Mouse (Mus musculus) cortical plate, adult 2 months (tissue): ENCODE measurements around the gene Clca4a. TPM values are rescaled to one million over a fixed set of nuclear protein-coding genes. Genes with fewer than 3 reads are reported as not detected.

Experiments used
- H3K27ac ChIP-seq: fragments of 200-500 bp; 2 replicates; pipeline ENCODE4 v1.5.1; 2012; ENCODE audit warnings: low read length, control low read depth, inconsistent platforms; ENCODE audit not compliant: insufficient read depth
- H3K4me1 ChIP-seq: fragments of 200-500 bp; 2 replicates; pipeline ENCODE4 v1.6.1; 2011; ENCODE audit warnings: low read length; ENCODE audit not compliant: control insufficient read depth, insufficient read depth
- H3K4me3 ChIP-seq: fragments of 200-500 bp; 2 replicates; pipeline ENCODE4 v1.5.1; 2011; ENCODE audit warnings: mild to moderate bottlenecking, low read length, control low read depth; ENCODE audit not compliant: insufficient read depth
- CTCF ChIP-seq: fragments of 200-500 bp; IDR thresholded peaks from 2 replicates; pipeline ENCODE4 v1.5.1; 2011; ENCODE audit warnings: mild to moderate bottlenecking, control low read depth, low read length; ENCODE audit not compliant: insufficient read depth; ENCODE audit errors: extremely low read depth
- POLR2A ChIP-seq: fragments of 200-500 bp; IDR thresholded peaks from 2 replicates; pipeline ENCODE4 v1.6.1; 2011; ENCODE audit warnings: mild to moderate bottlenecking, low read length, control low read depth; ENCODE audit not compliant: insufficient read depth; ENCODE audit errors: extremely low read depth
- polyA plus RNA-seq: library from polyadenylated mRNA; depleted of rRNA; stranded (reverse); fragments of >200 nt; gene quantifications from 2 replicates; pipeline ENCODE4 v1.2.3, GENCODE M21; 2012; rRNA removed

The Clca4a gene
- polyA plus RNA-seq = not detected in 2 replicates

DNA sequence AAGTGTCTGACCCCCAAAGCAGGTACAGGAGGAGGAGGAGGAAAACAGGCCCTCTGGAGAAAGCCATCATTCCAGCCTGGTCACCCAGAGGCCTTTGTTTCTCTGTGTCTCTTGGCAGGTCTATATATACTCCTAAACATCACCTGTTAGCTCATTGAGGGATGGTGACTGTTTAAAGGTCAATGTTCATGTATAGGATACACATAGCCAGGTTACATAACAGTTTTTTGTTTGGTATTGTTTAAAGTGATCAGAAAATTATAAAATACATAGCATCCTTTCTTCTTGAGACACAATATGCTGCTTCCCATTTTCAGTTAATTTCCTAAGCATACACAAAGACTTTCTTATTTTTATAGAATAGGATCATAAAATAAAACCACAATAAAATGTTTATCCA is at the start of gene Clca4a:
Gene Clca4a, minus strand, starts transcription at position 101 of the 400 bp plus-strand sequence.
- Histone ChIP-seq H3K27ac (no peak within 1 kb of the TSS), H3K4me3 (no peak within 1 kb of the TSS), H3K4me1 (no peaks in the 10 kb centered on the region)
- no peak for TF ChIP-seq POLR2A
- no peak for TF ChIP-seq CTCF

DNA sequence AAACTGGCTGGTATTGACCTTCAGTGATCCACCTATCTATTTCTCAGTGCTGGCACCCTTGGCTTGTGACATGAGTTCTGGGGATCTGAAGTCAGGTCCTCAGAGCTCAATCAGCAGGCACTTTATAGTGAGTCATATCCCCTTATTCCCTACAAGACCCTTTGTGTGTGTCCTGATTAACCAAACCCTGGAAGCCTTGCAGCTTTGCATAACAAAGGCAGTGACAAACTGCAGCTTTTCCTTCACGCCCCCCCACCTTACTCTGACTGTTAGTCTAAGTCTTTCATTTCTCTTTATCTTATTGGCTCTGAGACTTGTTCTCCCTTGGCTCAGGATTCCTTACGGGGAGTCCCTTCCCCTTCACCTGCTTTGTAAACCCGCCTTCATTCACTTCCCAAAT is 43.0 kb upstream of the Clca4a start:
- H3K4me1 ChIP-seq = no peaks in the 10 kb centered on the region
- no peak overlapping the region for H3K27ac ChIP-seq
- TF ChIP-seq CTCF (no peak), POLR2A (no peak)
- H3K4me3 ChIP-seq = no peak overlapping the region

DNA sequence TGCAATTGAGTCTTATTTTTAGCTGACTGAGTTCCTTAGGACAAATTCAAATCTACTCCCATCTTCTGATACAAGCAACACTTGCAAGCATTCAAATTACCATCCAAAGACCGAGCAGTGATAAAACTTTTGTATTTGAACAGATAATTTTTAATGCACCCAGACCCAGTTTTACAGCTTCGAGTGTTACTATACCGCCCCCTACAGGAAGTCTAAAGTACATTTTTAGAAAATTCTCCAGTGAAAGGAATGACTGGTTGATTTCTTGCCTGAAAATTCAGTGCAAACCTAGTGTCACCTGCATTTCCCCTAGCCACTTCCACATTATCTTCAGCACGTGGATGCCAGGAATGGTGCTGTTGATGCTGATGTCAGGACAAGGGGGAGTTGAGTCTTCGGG is 29.6 kb upstream of the Clca4a start:
- H3K27ac ChIP-seq = no peak overlapping the region
- H3K4me3 ChIP-seq = no peak overlapping the region
- no peaks in the 10 kb centered on the region for H3K4me1 ChIP-seq
- TF ChIP-seq POLR2A (no peak), CTCF (no peak)

DNA sequence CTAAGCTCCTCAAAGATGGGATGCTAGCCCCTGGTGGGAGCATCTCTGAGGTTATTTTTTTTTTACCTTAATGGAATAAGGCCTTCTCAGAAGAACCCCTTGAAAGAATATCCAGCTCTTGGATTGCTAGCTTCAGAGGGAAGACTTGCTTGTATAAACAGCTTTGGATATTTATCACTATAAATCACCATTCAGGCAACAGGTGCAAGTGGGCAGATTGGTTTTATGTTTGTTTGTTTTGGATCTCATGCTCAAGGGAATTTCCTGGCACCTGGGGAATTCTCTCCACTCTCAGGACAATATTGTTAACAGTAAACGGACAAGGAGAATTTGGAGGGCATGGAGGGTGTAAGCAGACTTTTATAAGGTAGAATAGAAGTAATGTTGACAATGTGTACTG is 26.1 kb upstream of the Clca4a start:
- TF ChIP-seq POLR2A = no peak
- no peak for TF ChIP-seq CTCF
- no peak overlapping the region for H3K27ac ChIP-seq
- no peaks in the 10 kb centered on the region for H3K4me1 ChIP-seq
- no peak overlapping the region for H3K4me3 ChIP-seq

DNA sequence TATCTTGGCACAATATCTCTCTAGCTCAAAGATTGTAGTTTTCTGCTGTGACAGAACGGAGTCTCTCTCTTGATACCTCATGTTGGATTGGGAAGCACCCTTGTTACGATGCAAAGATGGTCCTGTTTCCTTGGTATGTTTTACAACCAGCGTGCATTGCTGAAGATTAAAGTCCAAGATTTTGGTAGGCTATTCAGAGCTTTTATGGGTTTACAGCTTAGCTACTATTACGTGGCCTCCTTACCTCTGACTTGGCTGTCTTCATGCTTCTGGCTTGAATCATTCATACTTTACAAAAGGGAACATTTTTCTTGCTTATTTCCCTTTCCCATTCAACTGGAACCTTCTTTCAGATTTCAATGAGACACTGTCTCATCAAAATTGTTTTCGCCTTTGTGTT is 18.2 kb upstream of the Clca4a start:
- no peak for TF ChIP-seq CTCF
- no peak for TF ChIP-seq POLR2A
- no peak overlapping the region for H3K27ac ChIP-seq
- no peaks in the 10 kb centered on the region for H3K4me1 ChIP-seq
- no peak overlapping the region for H3K4me3 ChIP-seq

DNA sequence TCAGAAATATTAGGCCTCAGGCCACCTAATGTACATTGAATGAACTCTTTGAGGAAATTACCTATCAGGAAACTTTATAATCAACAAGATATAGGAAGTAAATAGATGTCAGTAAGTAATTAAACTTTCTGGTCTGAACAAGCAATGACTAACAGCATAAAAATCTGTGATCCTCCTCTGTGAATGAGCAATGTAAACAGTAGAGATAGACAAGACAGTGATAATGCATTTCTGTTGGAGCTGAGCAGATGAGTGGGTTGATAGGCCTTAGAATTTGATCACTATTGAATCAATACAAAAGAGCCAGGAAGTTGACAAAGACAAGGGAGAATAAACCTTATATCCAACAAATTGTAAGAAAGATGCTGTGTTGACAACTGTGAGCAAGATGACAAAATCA is 17.8 kb upstream of the Clca4a start:
- no peak overlapping the region for H3K27ac ChIP-seq
- TF ChIP-seq POLR2A (no peak), CTCF (no peak)
- no peaks in the 10 kb centered on the region for H3K4me1 ChIP-seq
- no peak overlapping the region for H3K4me3 ChIP-seq

DNA sequence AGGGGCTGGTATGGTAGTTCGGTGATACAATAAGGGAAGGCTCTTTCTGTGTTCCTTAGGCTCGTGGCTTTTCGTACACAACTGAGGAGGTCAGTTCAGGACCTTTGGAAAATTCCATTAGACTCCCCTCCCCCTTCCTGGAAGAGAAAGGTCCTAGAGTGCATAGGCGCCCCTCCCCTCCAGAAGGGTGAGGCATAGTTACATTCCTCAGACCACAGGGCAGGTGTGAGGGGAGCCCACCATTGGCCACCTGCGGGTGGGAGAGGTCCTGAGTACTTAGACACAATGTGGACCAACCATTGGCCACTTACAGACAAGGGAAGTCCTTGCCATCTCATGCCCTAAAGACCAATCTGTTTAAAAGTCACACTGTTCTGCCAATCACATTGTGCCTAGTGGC is 11.0 kb upstream of the Clca4a start:
- TF ChIP-seq CTCF (no peak), POLR2A (no peak)
- Histone ChIP-seq H3K27ac (no peak overlapping the region), H3K4me1 (no peaks in the 10 kb centered on the region), H3K4me3 (no peak overlapping the region)

DNA sequence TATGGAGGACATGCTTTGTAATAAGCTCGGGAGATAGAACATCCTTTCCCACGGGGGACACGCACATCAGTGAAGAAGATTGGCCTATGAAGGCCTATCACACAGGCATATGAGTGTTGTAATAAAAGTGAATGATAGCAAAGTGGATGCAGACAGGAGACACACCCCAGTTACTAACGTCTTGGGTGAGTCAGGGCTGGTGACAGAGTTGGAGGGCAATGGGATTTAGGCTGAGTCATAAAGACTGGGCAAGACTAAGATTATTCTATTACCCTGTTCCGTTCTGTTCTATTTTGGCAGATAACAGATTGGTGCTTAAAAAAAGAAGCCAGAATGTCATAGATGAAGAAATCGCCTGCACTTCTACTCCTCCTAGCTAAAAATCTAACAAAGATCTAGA is 5.7 kb upstream of the Clca4a start:
- no peak overlapping the region for H3K4me3 ChIP-seq
- H3K27ac ChIP-seq = no peak overlapping the region
- TF ChIP-seq POLR2A = no peak
- no peak for TF ChIP-seq CTCF
- no peaks in the 10 kb centered on the region for H3K4me1 ChIP-seq

DNA sequence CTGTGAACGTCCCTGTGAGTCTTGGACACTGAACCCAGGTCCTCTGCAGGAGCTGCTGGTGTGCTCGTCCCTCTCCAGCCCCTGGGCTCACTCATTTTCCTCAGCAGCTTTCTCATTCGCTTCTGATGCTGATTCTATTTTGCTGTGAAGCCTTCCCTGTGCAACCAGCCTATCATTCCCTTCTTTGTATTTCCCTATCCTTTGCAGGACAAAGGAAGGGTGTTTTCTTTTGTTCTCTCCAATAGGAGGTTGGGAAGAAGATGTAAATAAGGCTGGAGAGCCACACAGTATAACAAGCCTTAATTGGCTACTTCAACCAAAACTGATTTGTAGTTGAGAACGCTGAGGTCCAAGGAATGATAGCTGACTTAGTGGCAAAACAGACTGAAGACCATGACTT is 2.8 kb upstream of the Clca4a start:
- no peak for TF ChIP-seq CTCF
- TF ChIP-seq POLR2A = no peak
- Histone ChIP-seq H3K4me1 (no peaks in the 10 kb centered on the region), H3K27ac (no peak overlapping the region), H3K4me3 (no peak overlapping the region)

DNA sequence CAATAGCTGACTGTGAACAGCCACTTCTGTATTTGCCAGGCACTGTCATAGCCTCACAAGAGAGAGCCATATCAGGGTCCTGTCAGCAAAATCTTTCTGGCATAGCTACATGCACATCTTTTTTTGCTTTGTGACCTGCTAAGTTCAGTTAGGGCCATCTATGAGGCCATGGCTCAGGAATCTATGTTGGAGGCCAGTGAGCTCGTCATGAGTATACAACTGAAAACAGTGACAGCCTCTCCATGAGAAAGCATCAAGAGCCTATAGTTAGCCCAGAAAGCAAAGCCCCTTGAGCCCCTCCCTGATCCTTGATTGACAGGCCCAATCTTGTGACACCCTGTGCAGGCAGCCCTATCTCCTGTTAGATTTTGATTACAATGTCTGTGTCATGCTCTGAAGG is 1.2 kb upstream of the Clca4a start:
- Histone ChIP-seq H3K27ac (no peak overlapping the region), H3K4me1 (no peaks in the 10 kb centered on the region), H3K4me3 (no peak overlapping the region)
- TF ChIP-seq POLR2A = no peak
- no peak for TF ChIP-seq CTCF
